Mouse (Mus musculus) hindbrain, embryonic 13.5 days (tissue): ENCODE data around the gene E130218I03Rik. TPM values are rescaled to one million over a fixed set of nuclear protein-coding genes. Genes with fewer than 3 reads are reported as not detected.

Experiments used
- polyA plus RNA-seq: library from polyadenylated mRNA; unstranded; fragments of >200 nt; fragmentation: Nextera tagmentation; extraction: Ambion mirVana; gene quantifications from 2 replicates; pipeline ENCODE4 v1.2.1, GENCODE M21; 2015

The E130218I03Rik gene
- polyA plus RNA-seq, 1 experiment from 2014 or later, result 0.45 TPM

Other genes with a start within 250 kb of the E130218I03Rik start
- 43.4 and 44.0 TPM in 2 replicates for gene Dhdds, start 242.7 kb upstream of the E130218I03Rik start, polyA plus RNA-seq
- 0.17 and 0.31 TPM in 2 replicates for gene Lin28a, start 224.8 kb upstream of the E130218I03Rik start, polyA plus RNA-seq
- not detected in 2 replicates for gene Zfp683, start 189.8 kb upstream of the E130218I03Rik start, polyA plus RNA-seq
- 0.49 and 1.1 TPM in 2 replicates for gene Crybg2, start 182.8 kb upstream of the E130218I03Rik start, polyA plus RNA-seq
- 3.9 TPM in 2 replicates for gene Cd52, start 148.6 kb upstream of the E130218I03Rik start, polyA plus RNA-seq
- gene Ubxn11, start 141.1 kb upstream of the E130218I03Rik start, polyA plus RNA-seq, result 14.7 and 16.0 TPM in 2 replicates
- gene Sh3bgrl3, start 114.9 kb upstream of the E130218I03Rik start, polyA plus RNA-seq, result 371 and 393 TPM in 2 replicates
- 21.2 and 22.5 TPM in 2 replicates for gene Cep85, start 56.5 kb upstream of the E130218I03Rik start, polyA plus RNA-seq
- gene Gm7534, start 40.7 kb upstream of the E130218I03Rik start, polyA plus RNA-seq, result not detected in 2 replicates
- gene Catsper4, start 16.3 kb upstream of the E130218I03Rik start, polyA plus RNA-seq, result not detected in 2 replicates
- gene Cnksr1, start 5.3 kb upstream of the E130218I03Rik start, polyA plus RNA-seq, result 0.06 and 0.08 TPM in 2 replicates
- 15.5 and 15.7 TPM in 2 replicates for gene Zfp593, start 1.9 kb downstream of the E130218I03Rik start, polyA plus RNA-seq
- 0.54 and 0.74 TPM in 2 replicates for gene Gm30191, start 3.3 kb downstream of the E130218I03Rik start, polyA plus RNA-seq
- 9.3 and 14.2 TPM in 2 replicates for gene Grrp1, start 10.4 kb downstream of the E130218I03Rik start, polyA plus RNA-seq
- 35.0 and 37.3 TPM in 2 replicates for gene Pdik1l, start 44.2 kb downstream of the E130218I03Rik start, polyA plus RNA-seq
- 0.38 and 0.51 TPM in 2 replicates for gene Trim63, start 71.5 kb downstream of the E130218I03Rik start, polyA plus RNA-seq
- not detected in 2 replicates for gene Slc30a2, start 99.5 kb downstream of the E130218I03Rik start, polyA plus RNA-seq
- gene Extl1, start 140.2 kb downstream of the E130218I03Rik start, polyA plus RNA-seq, result 0.36 and 0.45 TPM in 2 replicates
- 7.8 TPM in 2 replicates for gene Pafah2, start 152.7 kb downstream of the E130218I03Rik start, polyA plus RNA-seq
- gene Stmn1, start 224.7 kb downstream of the E130218I03Rik start, polyA plus RNA-seq, result 6,917 and 6,921 TPM in 2 replicates